Mouse (Mus musculus): ENCODE measurements around the gene Gsc2.

DNA sequence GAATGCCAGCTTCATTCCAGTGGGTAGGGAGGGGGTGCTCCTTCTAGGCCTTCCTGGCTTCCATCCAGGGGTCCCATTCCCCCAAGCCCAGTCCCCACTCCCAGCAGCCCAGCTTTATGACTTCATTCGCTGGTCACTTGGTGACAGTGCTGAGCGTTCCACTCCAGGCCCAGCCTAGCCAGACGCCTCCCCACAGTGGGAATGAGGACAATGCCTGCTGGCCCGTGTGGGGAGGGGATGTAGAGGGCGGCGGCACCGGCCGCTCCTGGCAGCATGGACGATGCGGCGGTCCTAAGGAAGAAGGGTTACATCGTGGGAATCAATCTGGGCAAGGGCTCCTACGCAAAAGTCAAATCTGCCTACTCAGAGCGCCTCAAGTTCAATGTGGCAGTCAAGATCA lies 16.4 kb downstream of the Gsc2 start, which contains the start of the genes Dgcr2 and Tssk2:
- TF ChIP-seq FLI1 (IDR thresholded peaks at IDR 0.05; ENCODE audit: low read length): no peak
- TF ChIP-seq GATA1 (IDR thresholded peaks at IDR 0.05; ENCODE audit: borderline replicate concordance, low read length): no peak
